ENCODE assay signal across 8 mouse cellular contexts in genomic region chr10:79680606-79681495, GRCm38 (mm10). TPM values are rescaled to one million over a fixed set of nuclear protein-coding genes. Genes with fewer than 3 reads are reported as not detected.
DNase-seq lines count a peak whose midpoint lies in the region; ATAC-seq and TF ChIP-seq lines count a peak whose summit lies in the region.

No protein-coding gene starts in this region.

- H3K36me3 ChIP-seq in kidney, embryonic 14.5 days (ENCODE audit: control insufficient read depth, insufficient read depth, low read length): peaks cover 23% of the 10 kb centered on the region
- peaks cover 21% of the 10 kb centered on the region for H3K36me3 ChIP-seq in forebrain, embryonic 14.5 days (ENCODE audit: control insufficient read depth, insufficient read depth, low read length)
- H3K36me3 ChIP-seq in limb, embryonic 13.5 days: peaks cover 23% of the 10 kb centered on the region
- H3K36me3 ChIP-seq in neural tube, embryonic 13.5 days: peaks cover 28% of the 10 kb centered on the region

- H3K4me1 ChIP-seq in kidney, embryonic 14.5 days (ENCODE audit: control insufficient read depth, insufficient read depth, low read length): peaks cover 24% of the 10 kb centered on the region
- peaks cover 17% of the 10 kb centered on the region for H3K4me1 ChIP-seq in bone marrow macrophage, adult 2 months (ENCODE audit: control insufficient read depth, insufficient read depth, low read length)
- peaks cover 10% of the 10 kb centered on the region for H3K4me1 ChIP-seq in forebrain, embryonic 14.5 days (ENCODE audit: control insufficient read depth, insufficient read depth, low read length)
- peaks cover 23% of the 10 kb centered on the region for H3K4me1 ChIP-seq in limb, embryonic 13.5 days
- H3K4me1 ChIP-seq in neural tube, embryonic 13.5 days (replicated peaks): peaks cover 25% of the 10 kb centered on the region

- peak overlapping the region; percentile 86 for H3K4me3 ChIP-seq in kidney, embryonic 14.5 days (ENCODE audit: low read length)
- H3K4me3 ChIP-seq in bone marrow macrophage, adult 2 months (ENCODE audit: insufficient read depth, low read length): peak overlapping the region; percentile 97
- peak overlapping the region; percentile 77 for H3K4me3 ChIP-seq in forebrain, embryonic 14.5 days (ENCODE audit: low read depth, low read length)
- H3K4me3 ChIP-seq in limb, embryonic 13.5 days: peak overlapping the region; percentile 91
- peak overlapping the region; percentile 85 for H3K4me3 ChIP-seq in neural tube, embryonic 13.5 days

- peak; percentile 36 for ATAC-seq in kidney, embryonic 14.5 days (ENCODE audit: low FRiP score, low TSS enrichment)
- peak; percentile 6 for ATAC-seq in forebrain, embryonic 14.5 days
- ATAC-seq in limb, embryonic 13.5 days (ENCODE audit: low FRiP score, low read depth): peak; percentile 4; the same call in 1 of the 2 replicates
- ATAC-seq in neural tube, embryonic 13.5 days (ENCODE audit: low read depth): peak; percentile 42

- peak overlapping the region; percentile 57 for H3K27ac ChIP-seq in kidney, embryonic 14.5 days (ENCODE audit: low read depth, low read length)
- H3K27ac ChIP-seq in bone marrow macrophage, adult 2 months (ENCODE audit: insufficient read depth, low read depth, low read length): peak overlapping the region; percentile 44
- peak overlapping the region; percentile 84 for H3K27ac ChIP-seq in forebrain, embryonic 14.5 days (ENCODE audit: low read depth, low read length)
- H3K27ac ChIP-seq in limb, embryonic 13.5 days: peak overlapping the region; percentile 70
- H3K27ac ChIP-seq in neural tube, embryonic 13.5 days (replicated peaks): peak overlapping the region; percentile 86

- 23% methylated on average over 11 of the region's 11 CpGs for WGBS in kidney, embryonic 14.5 days
- 43% methylated on average over 11 of the region's 11 CpGs for WGBS in forebrain, embryonic 14.5 days
- WGBS in limb, embryonic 13.5 days: 33% methylated on average over 11 of the region's 11 CpGs
- 41% methylated on average over 11 of the region's 11 CpGs for WGBS in neural tube, embryonic 13.5 days

- TF ChIP-seq POLR2A in bone marrow macrophage, adult 2 months (IDR thresholded peaks at IDR 0.05; ENCODE audit: borderline replicate concordance, low read depth, low read length): no peak

- H3K4me2 ChIP-seq in kidney, embryonic 14.5 days (replicated peaks; ENCODE audit: low read depth, low read length): peak overlapping the region; percentile 64
- peak overlapping the region; percentile 47 for H3K4me2 ChIP-seq in forebrain, embryonic 14.5 days (ENCODE audit: low read length)
- peak overlapping the region; percentile 69 for H3K4me2 ChIP-seq in limb, embryonic 13.5 days (replicated peaks)
- H3K4me2 ChIP-seq in neural tube, embryonic 13.5 days: peak overlapping the region; percentile 98

- H3K27me3 ChIP-seq in kidney, embryonic 14.5 days (ENCODE audit: control insufficient read depth, insufficient read depth, low read length): no peaks in the 10 kb centered on the region
- H3K27me3 ChIP-seq in forebrain, embryonic 14.5 days (replicated peaks; ENCODE audit: control insufficient read depth, insufficient read depth, low read length): no peaks in the 10 kb centered on the region
- H3K27me3 ChIP-seq in limb, embryonic 13.5 days: no peaks in the 10 kb centered on the region
- H3K27me3 ChIP-seq in neural tube, embryonic 13.5 days: no peaks in the 10 kb centered on the region

- intact Hi-C loops in gastrocnemius, postnatal 14 days (cut with DNase I; ENCODE audit: low total_unique reads): no loop called here

- peak overlapping the region; percentile 83; the same call in 1 of the 2 replicates for H3K9ac ChIP-seq in kidney, embryonic 14.5 days (ENCODE audit: low read depth, low read length)
- H3K9ac ChIP-seq in forebrain, embryonic 14.5 days (ENCODE audit: low read length): peak overlapping the region; percentile 61
- H3K9ac ChIP-seq in limb, embryonic 13.5 days: peak overlapping the region; percentile 50
- H3K9ac ChIP-seq in neural tube, embryonic 13.5 days: peak overlapping the region; percentile 69

- H3K9me3 ChIP-seq in kidney, embryonic 14.5 days (ENCODE audit: control insufficient read depth, low read length): no peaks in the 10 kb centered on the region
- H3K9me3 ChIP-seq in forebrain, embryonic 14.5 days (replicated peaks; ENCODE audit: control insufficient read depth, low read length): no peaks in the 10 kb centered on the region
- H3K9me3 ChIP-seq in limb, embryonic 13.5 days: no peaks in the 10 kb centered on the region
- H3K9me3 ChIP-seq in neural tube, embryonic 13.5 days: no peaks in the 10 kb centered on the region

- no peak for TF ChIP-seq CTCF in bone marrow macrophage, adult 2 months (IDR thresholded peaks at IDR 0.05; ENCODE audit: low read depth, low read length)

- DNase-seq in kidney, postnatal 36 days: no peak
- DNase-seq in forebrain, embryonic 14.5 days (ENCODE audit: low spot score): no peak
- DNase-seq in gastrocnemius, postnatal 14 days: no peak
- no peak for DNase-seq in kidney, adult 18-20 months

RNA-seq across cellular contexts. Expression of gene Cdc34, which starts 1.1 kb away (rescaled TPM):
- polyA plus RNA-seq in kidney, embryonic 14.5 days (2014; fragmentation: Nextera tagmentation; extraction: Ambion mirVana): 105 and 108 TPM in 2 replicates
- 74.9 and 77.1 TPM in 2 replicates for polyA plus RNA-seq in bone marrow macrophage, adult 2 months (2012; ENCODE audit: insufficient read depth, insufficient read length, missing spikeins)
- 76.0 and 76.9 TPM in 2 replicates for polyA plus RNA-seq in forebrain, embryonic 14.5 days (2014; fragmentation: Nextera tagmentation; extraction: Ambion mirVana)
- polyA plus RNA-seq in limb, embryonic 13.5 days (2015; fragmentation: Nextera tagmentation; extraction: Ambion mirVana): 116 and 123 TPM in 2 replicates
- polyA plus RNA-seq in neural tube, embryonic 13.5 days (2015; fragmentation: Nextera tagmentation; extraction: Ambion mirVana): 98.3 and 98.7 TPM in 2 replicates
- 100 to 1,000 TPM; 314 to 321 TPM for total RNA-seq in gastrocnemius, postnatal 14 days (2021)

RNA-seq across cellular contexts. Expression of gene Gzmm, which starts 8.0 kb away (rescaled TPM):
- 0.54 and 0.61 TPM in 2 replicates for polyA plus RNA-seq in kidney, embryonic 14.5 days (2014; fragmentation: Nextera tagmentation; extraction: Ambion mirVana)
- polyA plus RNA-seq in bone marrow macrophage, adult 2 months (2012; ENCODE audit: insufficient read depth, insufficient read length, missing spikeins): 0.84 TPM in 1 of 2 replicates, not detected in the other
- 1.4 and 1.5 TPM in 2 replicates for polyA plus RNA-seq in forebrain, embryonic 14.5 days (2014; fragmentation: Nextera tagmentation; extraction: Ambion mirVana)
- 0.83 and 0.92 TPM in 2 replicates for polyA plus RNA-seq in limb, embryonic 13.5 days (2015; fragmentation: Nextera tagmentation; extraction: Ambion mirVana)
- 0.69 and 1.5 TPM in 2 replicates for polyA plus RNA-seq in neural tube, embryonic 13.5 days (2015; fragmentation: Nextera tagmentation; extraction: Ambion mirVana)
- 1 to 10 TPM; 2.3 to 2.9 TPM for total RNA-seq in gastrocnemius, postnatal 14 days (2021)

RNA-seq across cellular contexts. Expression of gene Tpgs1, which starts 11.7 kb away (rescaled TPM):
- polyA plus RNA-seq in kidney, embryonic 14.5 days (2014; fragmentation: Nextera tagmentation; extraction: Ambion mirVana): 85.7 and 90.9 TPM in 2 replicates
- 32.7 and 36.2 TPM in 2 replicates for polyA plus RNA-seq in bone marrow macrophage, adult 2 months (2012; ENCODE audit: insufficient read depth, insufficient read length, missing spikeins)
- 101 and 105 TPM in 2 replicates for polyA plus RNA-seq in forebrain, embryonic 14.5 days (2014; fragmentation: Nextera tagmentation; extraction: Ambion mirVana)
- 62.0 and 65.9 TPM in 2 replicates for polyA plus RNA-seq in limb, embryonic 13.5 days (2015; fragmentation: Nextera tagmentation; extraction: Ambion mirVana)
- 82.3 and 90.2 TPM in 2 replicates for polyA plus RNA-seq in neural tube, embryonic 13.5 days (2015; fragmentation: Nextera tagmentation; extraction: Ambion mirVana)
- 10 to 100 TPM; 22.6 to 24.0 TPM for total RNA-seq in gastrocnemius, postnatal 14 days (2021)

RNA-seq across cellular contexts. Expression of gene Madcam1, which starts 16.5 kb away (rescaled TPM):
- 2.6 and 3.6 TPM in 2 replicates for polyA plus RNA-seq in kidney, embryonic 14.5 days (2014; fragmentation: Nextera tagmentation; extraction: Ambion mirVana)
- polyA plus RNA-seq in bone marrow macrophage, adult 2 months (2012; ENCODE audit: insufficient read depth, insufficient read length, missing spikeins): not detected in 2 replicates
- polyA plus RNA-seq in forebrain, embryonic 14.5 days (2014; fragmentation: Nextera tagmentation; extraction: Ambion mirVana): 1.1 and 1.2 TPM in 2 replicates
- polyA plus RNA-seq in limb, embryonic 13.5 days (2015; fragmentation: Nextera tagmentation; extraction: Ambion mirVana): 7.0 and 8.2 TPM in 2 replicates
- polyA plus RNA-seq in neural tube, embryonic 13.5 days (2015; fragmentation: Nextera tagmentation; extraction: Ambion mirVana): 0.62 and 1.1 TPM in 2 replicates
- total RNA-seq in gastrocnemius, postnatal 14 days (2021): not detected

RNA-seq across cellular contexts. Expression of gene Bsg, which starts 23.4 kb away (rescaled TPM):
- 847 and 943 TPM in 2 replicates for polyA plus RNA-seq in kidney, embryonic 14.5 days (2014; fragmentation: Nextera tagmentation; extraction: Ambion mirVana)
- polyA plus RNA-seq in bone marrow macrophage, adult 2 months (2012; ENCODE audit: insufficient read depth, insufficient read length, missing spikeins): 300 and 307 TPM in 2 replicates
- 725 and 788 TPM in 2 replicates for polyA plus RNA-seq in forebrain, embryonic 14.5 days (2014; fragmentation: Nextera tagmentation; extraction: Ambion mirVana)
- 761 and 775 TPM in 2 replicates for polyA plus RNA-seq in limb, embryonic 13.5 days (2015; fragmentation: Nextera tagmentation; extraction: Ambion mirVana)
- 750 and 762 TPM in 2 replicates for polyA plus RNA-seq in neural tube, embryonic 13.5 days (2015; fragmentation: Nextera tagmentation; extraction: Ambion mirVana)
- 100 to 1,000 TPM; 496 to 497 TPM for total RNA-seq in gastrocnemius, postnatal 14 days (2021)

Comparison
In these comparisons a context has a peak if more than half of its experiments do, and no peak if none do; other contexts are left out.
1. H3K4me2 ChIP-seq: peak in every context shown above with its lines; median percentile 98 in neural tube, embryonic 13.5 days; 69 in limb, embryonic 13.5 days; 64 in kidney, embryonic 14.5 days; 47 in forebrain, embryonic 14.5 days.